Mouse (Mus musculus): ENCODE measurements at regions not wholly inside any gene's neighbourhood (a gene's known extent, or its start where the extent isn't known, plus 50 kb on each side); places are given as distances from the start of the nearest gene placed in this dataset.

GRCm38 (mm10) chr14:8760541-8760940 is 94.5 kb upstream of the 4930452B06Rik start:
- H3K27me3 ChIP-seq (ENCODE audit: control insufficient read depth, insufficient read depth, low read length), result no peaks in the 10 kb centered on the region
- H3K36me3 ChIP-seq (replicated peaks; ENCODE audit: control insufficient read depth, insufficient read depth, low read depth), result no peaks in the 10 kb centered on the region
- no peak overlapping the region for H3K27ac ChIP-seq
- no peak overlapping the region for H3K4me2 ChIP-seq (ENCODE audit: low read depth)
- WGBS (ENCODE audit: insufficient replicate concordance), result 36% methylated on average over 2 of the region's 2 CpGs
- no peaks in the 10 kb centered on the region for H3K4me1 ChIP-seq (replicated peaks; ENCODE audit: control insufficient read depth in 2 of 2, insufficient read depth in 2 of 2, low read length in 1 of 2)
- H3K9ac ChIP-seq (replicated peaks), result no peak overlapping the region
- no peak overlapping the region for H3K4me3 ChIP-seq (ENCODE audit: insufficient read depth in 1 of 2, low read depth in 2 of 2, low read length in 2 of 2)
- TF ChIP-seq EP300 (IDR thresholded peaks at IDR 0.05; ENCODE audit: low read depth), result no peak
- no peak for DNase-seq (ENCODE audit: low read depth in 3 of 3, low spot score in 3 of 3)
- no peaks in the 10 kb centered on the region for H3K9me3 ChIP-seq (ENCODE audit: control insufficient read depth, low read length)
- no peak for ATAC-seq (ENCODE audit: insufficient read depth)

- no peaks in the 10 kb centered on the region for H3K9me3 ChIP-seq (ENCODE audit: control insufficient read depth, low read length)
- no peak overlapping the region for H3K27ac ChIP-seq
- no peak overlapping the region for H3K4me2 ChIP-seq (ENCODE audit: low read depth)
- 13% methylated on average over 4 of the region's 4 CpGs for WGBS (ENCODE audit: insufficient replicate concordance)
- H3K9ac ChIP-seq (replicated peaks), result no peak overlapping the region
- no peak overlapping the region for H3K4me3 ChIP-seq (ENCODE audit: insufficient read depth in 1 of 2, low read depth in 2 of 2, low read length in 2 of 2)
- ATAC-seq (ENCODE audit: insufficient read depth) (no peak), DNase-seq (ENCODE audit: low read depth in 3 of 3, low spot score in 3 of 3) (no peak)
- TF ChIP-seq EP300 (IDR thresholded peaks at IDR 0.05; ENCODE audit: low read depth) (no peak), CTCF (IDR thresholded peaks at IDR 0.05; ENCODE audit: low read depth) (no peak)
- no peaks in the 10 kb centered on the region for H3K36me3 ChIP-seq (replicated peaks; ENCODE audit: control insufficient read depth, insufficient read depth, low read depth)
- no peaks in the 10 kb centered on the region for H3K4me1 ChIP-seq (replicated peaks; ENCODE audit: control insufficient read depth in 2 of 2, insufficient read depth in 2 of 2, low read length in 1 of 2)
- H3K27me3 ChIP-seq (ENCODE audit: control insufficient read depth, insufficient read depth, low read length), result no peaks in the 10 kb centered on the region
Observed at GRCm38 (mm10) chr14:8736831-8737230, 70.8 kb upstream of the 4930452B06Rik start.

GRCm38 (mm10) chr14:8733261-8733660 is 67.2 kb upstream of the 4930452B06Rik start:
- DNase-seq (ENCODE audit: low read depth in 3 of 3, low spot score in 3 of 3), result no peak
- Histone ChIP-seq H3K4me2 (ENCODE audit: low read depth) (no peak overlapping the region), H3K4me3 (ENCODE audit: insufficient read depth in 1 of 2, low read depth in 2 of 2, low read length in 2 of 2) (no peak overlapping the region), H3K27ac (no peak overlapping the region), H3K27me3 (ENCODE audit: control insufficient read depth, insufficient read depth, low read length) (no peaks in the 10 kb centered on the region), H3K9ac (replicated peaks) (no peak overlapping the region), H3K36me3 (replicated peaks; ENCODE audit: control insufficient read depth, insufficient read depth, low read depth) (no peaks in the 10 kb centered on the region), H3K9me3 (ENCODE audit: control insufficient read depth, low read length) (no peaks in the 10 kb centered on the region), H3K4me1 (replicated peaks; ENCODE audit: control insufficient read depth in 2 of 2, insufficient read depth in 2 of 2, low read length in 1 of 2) (no peaks in the 10 kb centered on the region)
- no peak for ATAC-seq (ENCODE audit: insufficient read depth)
- no peak for TF ChIP-seq CTCF (IDR thresholded peaks at IDR 0.05; ENCODE audit: low read depth)
- TF ChIP-seq EP300 (IDR thresholded peaks at IDR 0.05; ENCODE audit: low read depth), result no peak
- WGBS (ENCODE audit: insufficient replicate concordance), result 71% methylated on average over 2 of the region's 2 CpGs

GRCm38 (mm10) chr14:8727364-8727763 is 61.3 kb upstream of the 4930452B06Rik start:
- DNase-seq (ENCODE audit: low read depth in 3 of 3, low spot score in 3 of 3), result no peak
- Histone ChIP-seq H3K4me1 (replicated peaks; ENCODE audit: control insufficient read depth in 2 of 2, insufficient read depth in 2 of 2, low read length in 1 of 2) (no peaks in the 10 kb centered on the region), H3K4me3 (ENCODE audit: insufficient read depth in 1 of 2, low read depth in 2 of 2, low read length in 2 of 2) (no peak overlapping the region), H3K36me3 (replicated peaks; ENCODE audit: control insufficient read depth, insufficient read depth, low read depth) (no peaks in the 10 kb centered on the region), H3K27me3 (ENCODE audit: control insufficient read depth, insufficient read depth, low read length) (no peaks in the 10 kb centered on the region), H3K27ac (no peak overlapping the region), H3K4me2 (ENCODE audit: low read depth) (no peak overlapping the region), H3K9me3 (ENCODE audit: control insufficient read depth, low read length) (no peaks in the 10 kb centered on the region), H3K9ac (replicated peaks) (no peak overlapping the region)
- WGBS (ENCODE audit: insufficient replicate concordance), result 65% methylated on average over 1 of the region's 1 CpGs
- no peak for ATAC-seq (ENCODE audit: insufficient read depth)
- TF ChIP-seq CTCF (IDR thresholded peaks at IDR 0.05; ENCODE audit: low read depth) (no peak), EP300 (IDR thresholded peaks at IDR 0.05; ENCODE audit: low read depth) (no peak)

All from liver, embryonic 14.5 days (tissue).